Mouse (Mus musculus) kidney, postnatal 0 days (tissue): ENCODE measurements around the gene Sos1. TPM values are rescaled to one million over a fixed set of nuclear protein-coding genes. Genes with fewer than 3 reads are reported as not detected.

Experiments
- ATAC-seq: fragments of 200-750 bp; cut with Nextera tagmentation; replicated peaks from 2 replicates; pipeline ENCODE4 v1.8.0; 2017; ENCODE audit warnings: low read depth, moderate number of reproducible peaks, moderate TSS enrichment, moderate library complexity; ENCODE audit not compliant: low FRiP score
- DNase-seq: peaks from one replicate; pipeline ENCODE4 v3.0.0-alpha.2; 2016; ENCODE audit warnings: low spot score
- H3K27ac ChIP-seq: fragments of 300-500 bp; sonication (generic); 2 replicates; pipeline ENCODE4 v1.5.1; 2014; ENCODE audit warnings: mild to moderate bottlenecking
- H3K27me3 ChIP-seq: fragments of 300-500 bp; sonication (generic); 2 replicates; pipeline ENCODE4 v1.6.1; 2014; ENCODE audit warnings: low read length, mixed read lengths; ENCODE audit not compliant: insufficient read depth
- H3K36me3 ChIP-seq: fragments of 300-500 bp; sonication (generic); 2 replicates; pipeline ENCODE4 v1.6.1; 2014; ENCODE audit warnings: low read length, mixed read lengths; ENCODE audit not compliant: insufficient read depth
- H3K4me1 ChIP-seq: fragments of 300-500 bp; sonication (generic); replicated peaks from 2 replicates; pipeline ENCODE4 v1.6.1; 2014; ENCODE audit warnings: antibody characterized with exemption, low read length, mixed read lengths; ENCODE audit not compliant: insufficient read depth
- H3K4me2 ChIP-seq: fragments of 300-500 bp; sonication (generic); 2 replicates; pipeline ENCODE4 v1.6.1; 2014; ENCODE audit warnings: mild to moderate bottlenecking, low read length, moderate library complexity, mixed read lengths
- H3K4me3 ChIP-seq: fragments of 300-500 bp; sonication (generic); replicated peaks from 2 replicates; pipeline ENCODE4 v1.5.1; 2014; ENCODE audit warnings: low read depth, low read length
- H3K9ac ChIP-seq: fragments of 300-500 bp; sonication (generic); 2 replicates; pipeline ENCODE4 v1.6.1; 2014; ENCODE audit warnings: low read depth, low read length
- H3K9me3 ChIP-seq: fragments of 300-500 bp; sonication (generic); replicated peaks from 2 replicates; pipeline ENCODE4 v1.6.1; 2016; ENCODE audit warnings: low read length, inconsistent platforms, mixed read lengths
- CTCF ChIP-seq: IDR thresholded peaks from 2 replicates; pipeline ENCODE4 v1.5.1; 2016; ENCODE audit warnings: antibody characterized with exemption, low read depth, mild to moderate bottlenecking, moderate library complexity
- WGBS: fragments of 180-500 bp; shearing (Covaris S2); extraction: QIAGEN DNeasy Blood & Tissue Kit; methylation state at CpG from one replicate; pipeline ENCODE4 v1.1.7; 2014; 5-methylcytosine and 5-hydroxymethylcytosine counted together
- polyA plus RNA-seq: library from polyadenylated mRNA; unstranded; fragments of >200 nt; fragmentation: Nextera tagmentation; extraction: Ambion mirVana; gene quantifications from 2 replicates; pipeline ENCODE4 v1.2.1, GENCODE M21; 2015

The Sos1 gene
- polyA plus RNA-seq, 1 experiment from 2014 or later: 4.8 TPM

GRCm38 (mm10) chr17:80347234-80347633, 133.0 kb downstream of the Sos1 start:
- ATAC-seq (no peak), DNase-seq (no peak)
- no peaks in the 10 kb centered on the region for H3K27me3 ChIP-seq
- 45% methylated on average over 6 of the region's 6 CpGs for WGBS
- H3K9me3 ChIP-seq: no peaks in the 10 kb centered on the region
- no peak overlapping the region for H3K4me3 ChIP-seq
- H3K4me1 ChIP-seq: 0 out of 2 replicates have a peak, but pooled peaks cover 4% of the 10 kb centered on the region
- H3K4me2 ChIP-seq: no peak overlapping the region
- no peaks in the 10 kb centered on the region for H3K36me3 ChIP-seq
- no peak for TF ChIP-seq CTCF
- H3K9ac ChIP-seq: no peak overlapping the region
- H3K27ac ChIP-seq: no peak overlapping the region

- no peak overlapping the region for H3K4me2 ChIP-seq
- H3K4me3 ChIP-seq: no peak overlapping the region
- H3K27ac ChIP-seq: no peak overlapping the region
- H3K4me1 ChIP-seq: 0 out of 2 replicates have a peak, but pooled peaks cover 4% of the 10 kb centered on the region
- no peak for ATAC-seq
- H3K36me3 ChIP-seq: no peaks in the 10 kb centered on the region
- WGBS: 34% methylated on average over 11 of the region's 11 CpGs
- no peak for TF ChIP-seq CTCF
- no peaks in the 10 kb centered on the region for H3K27me3 ChIP-seq
- no peak overlapping the region for H3K9ac ChIP-seq
- DNase-seq: no peak
- H3K9me3 ChIP-seq: no peaks in the 10 kb centered on the region
Observed at GRCm38 (mm10) chr17:80346591-80347125, 133.6 kb downstream of the Sos1 start.

- ATAC-seq (no peak), DNase-seq (peak; percentile 57)
- H3K27ac ChIP-seq: no peak overlapping the region
- no peaks in the 10 kb centered on the region for H3K36me3 ChIP-seq
- 74% methylated on average over 4 of the region's 4 CpGs for WGBS
- H3K4me2 ChIP-seq: no peak overlapping the region
- H3K27me3 ChIP-seq: no peaks in the 10 kb centered on the region
- no peak overlapping the region for H3K9ac ChIP-seq
- H3K9me3 ChIP-seq: no peaks in the 10 kb centered on the region
- 0 out of 2 replicates have a peak, but pooled peaks cover 4% of the 10 kb centered on the region for H3K4me1 ChIP-seq
- no peak overlapping the region for H3K4me3 ChIP-seq
- TF ChIP-seq CTCF: peak; percentile 59
Observed at GRCm38 (mm10) chr17:80345277-80345676, 135.0 kb downstream of the Sos1 start.

Other genes starting within 250 kb of the Sos1 start
- gene Morn2, start 190.2 kb downstream of the Sos1 start, polyA plus RNA-seq: 38.8 and 41.6 TPM in 2 replicates
- 7.9 and 8.0 TPM in 2 replicates for gene Dhx57, start 190.0 kb downstream of the Sos1 start, polyA plus RNA-seq
- 1.4 and 2.3 TPM in 2 replicates for gene Arhgef33, start 173.0 kb downstream of the Sos1 start, polyA plus RNA-seq
- gene Gm10190, start 106.9 kb downstream of the Sos1 start, polyA plus RNA-seq: 2.6 and 2.8 TPM in 2 replicates
- gene Cdkl4, start 97.4 kb upstream of the Sos1 start, polyA plus RNA-seq: 1.6 and 1.8 TPM in 2 replicates
- gene Map4k3, start 248.0 kb upstream of the Sos1 start, polyA plus RNA-seq: 27.5 and 29.9 TPM in 2 replicates